Mouse (Mus musculus): Measurements from ENCODE around the gene Usp16. TPM values are rescaled to one million over a fixed set of nuclear protein-coding genes. Genes with fewer than 3 reads are reported as not detected.
"Not testable (repeated sequence)": the region's sequence is repeated elsewhere in the genome, so short reads cannot be mapped to it uniquely, and the experiment has no call there.

Gene Usp16
- polyA plus RNA-seq, 1 experiment from 2014 or later, result 54.1 TPM

GRCm38 (mm10) chr16:87458752-87459151 lies 4.2 kb downstream of the Usp16 start:
- Histone ChIP-seq H3K27ac (no peak overlapping the region), H3K27me3 (ENCODE audit: insufficient read depth, low read length) (no peaks in the 10 kb centered on the region), H3K9me3 (replicated peaks; ENCODE audit: low read length) (no peaks in the 10 kb centered on the region), H3K9ac (ENCODE audit: low read depth, low read length) (no peak overlapping the region), H3K36me3 (ENCODE audit: insufficient read depth, low read length) (peaks cover 11% of the 10 kb centered on the region), H3K4me1 (replicated peaks; ENCODE audit: insufficient read depth, low read length) (peaks cover 8% of the 10 kb centered on the region; the same call in 1 of the 2 replicates), H3K4me3 (replicated peaks; ENCODE audit: low read depth, low read length) (no peak overlapping the region), H3K4me2 (ENCODE audit: low read length) (no peak overlapping the region)
- no peak for TF ChIP-seq CTCF (IDR thresholded peaks at IDR 0.05; ENCODE audit: low read depth)
- ATAC-seq (replicated peaks; ENCODE audit: low FRiP score, low read depth), result no peak
- 94% methylated on average over 3 of the region's 3 CpGs for WGBS
- DNase-seq (ENCODE audit: low spot score), result no peak

DNA sequence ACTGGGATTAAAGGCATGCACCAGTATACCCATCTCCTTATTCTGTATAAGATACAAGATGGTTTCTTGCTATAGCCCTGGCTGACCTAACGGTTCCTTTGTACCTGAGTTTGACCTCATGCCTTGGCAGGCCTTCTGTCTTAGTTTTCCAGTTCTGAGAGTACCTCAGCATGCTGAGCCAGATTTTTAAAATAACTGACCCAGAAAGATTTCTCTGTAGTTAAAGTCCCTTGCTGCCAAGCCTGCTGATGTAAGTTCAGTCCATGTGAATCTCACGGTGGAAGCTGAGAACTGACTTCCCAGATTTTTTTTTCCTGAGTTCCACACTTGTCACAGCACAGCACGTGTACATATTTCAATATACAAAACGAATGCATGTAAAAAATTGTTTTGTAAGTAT lies 16.1 kb downstream of the Usp16 start:
- Histone ChIP-seq H3K27ac (no peak overlapping the region), H3K4me3 (replicated peaks; ENCODE audit: low read depth, low read length) (no peak overlapping the region), H3K36me3 (ENCODE audit: insufficient read depth, low read length) (peaks cover 63% of the 10 kb centered on the region), H3K9ac (ENCODE audit: low read depth, low read length) (no peak overlapping the region), H3K9me3 (replicated peaks; ENCODE audit: low read length) (no peaks in the 10 kb centered on the region), H3K27me3 (ENCODE audit: insufficient read depth, low read length) (no peaks in the 10 kb centered on the region), H3K4me2 (ENCODE audit: low read length) (no peak overlapping the region), H3K4me1 (replicated peaks; ENCODE audit: insufficient read depth, low read length) (no peaks in the 10 kb centered on the region)
- 94% methylated on average over 4 of the region's 4 CpGs for WGBS
- no peak for TF ChIP-seq CTCF (IDR thresholded peaks at IDR 0.05; ENCODE audit: low read depth)
- ATAC-seq (replicated peaks; ENCODE audit: low FRiP score, low read depth) (no peak), DNase-seq (ENCODE audit: low spot score) (no peak)

GRCm38 (mm10) chr16:87484367-87484766 lies 29.9 kb downstream of the Usp16 start:
- Histone ChIP-seq H3K4me3 (replicated peaks; ENCODE audit: low read depth, low read length) (no peak overlapping the region), H3K9me3 (replicated peaks; ENCODE audit: low read length) (no peaks in the 10 kb centered on the region), H3K4me2 (ENCODE audit: low read length) (no peak overlapping the region), H3K27ac (no peak overlapping the region), H3K4me1 (replicated peaks; ENCODE audit: insufficient read depth, low read length) (no peaks in the 10 kb centered on the region), H3K9ac (ENCODE audit: low read depth, low read length) (no peak overlapping the region), H3K27me3 (ENCODE audit: insufficient read depth, low read length) (no peaks in the 10 kb centered on the region), H3K36me3 (ENCODE audit: insufficient read depth, low read length) (peaks cover 53% of the 10 kb centered on the region)
- ATAC-seq (replicated peaks; ENCODE audit: low FRiP score, low read depth) (no peak), DNase-seq (ENCODE audit: low spot score) (no peak)
- no peak for TF ChIP-seq CTCF (IDR thresholded peaks at IDR 0.05; ENCODE audit: low read depth)
- WGBS, result 81% methylated on average over 5 of the region's 5 CpGs

DNA sequence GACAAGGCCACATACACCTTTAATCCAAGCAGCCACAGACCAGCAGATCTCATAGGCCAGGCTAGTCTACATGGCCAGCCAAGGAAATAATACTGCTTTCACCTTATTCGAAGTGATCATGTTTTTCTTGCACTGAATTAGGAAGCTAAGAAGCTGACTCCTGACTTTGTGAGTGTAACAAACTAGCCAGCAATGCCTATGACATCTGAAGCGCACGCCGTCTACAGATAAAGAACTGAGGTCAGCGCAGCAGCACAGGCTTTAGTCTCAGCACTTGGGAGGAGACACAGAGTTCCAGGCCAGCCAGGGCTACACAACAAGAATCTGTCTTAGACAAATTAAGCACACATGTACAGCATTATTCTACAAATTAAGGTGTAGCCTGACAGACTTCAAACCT lies 32.2 kb downstream of the Usp16 start:
- Histone ChIP-seq H3K4me1 (replicated peaks; ENCODE audit: insufficient read depth, low read length) (no peaks in the 10 kb centered on the region), H3K36me3 (ENCODE audit: insufficient read depth, low read length) (peaks cover 69% of the 10 kb centered on the region), H3K4me3 (replicated peaks; ENCODE audit: low read depth, low read length) (no peak overlapping the region), H3K9me3 (replicated peaks; ENCODE audit: low read length) (no peaks in the 10 kb centered on the region), H3K27ac (no peak overlapping the region), H3K27me3 (ENCODE audit: insufficient read depth, low read length) (no peaks in the 10 kb centered on the region), H3K9ac (ENCODE audit: low read depth, low read length) (no peak overlapping the region), H3K4me2 (ENCODE audit: low read length) (no peak overlapping the region)
- no peak for ATAC-seq (replicated peaks; ENCODE audit: low FRiP score, low read depth)
- 97% methylated on average over 5 of the region's 5 CpGs for WGBS
- DNase-seq (ENCODE audit: low spot score), result no peak
- TF ChIP-seq CTCF (IDR thresholded peaks at IDR 0.05; ENCODE audit: low read depth), result no peak

- no peak for DNase-seq (ENCODE audit: low spot score)
- Histone ChIP-seq H3K4me2 (ENCODE audit: low read length) (no peak overlapping the region), H3K27ac (no peak overlapping the region), H3K4me3 (replicated peaks; ENCODE audit: low read depth, low read length) (no peak overlapping the region), H3K36me3 (ENCODE audit: insufficient read depth, low read length) (peaks cover 75% of the 10 kb centered on the region), H3K27me3 (ENCODE audit: insufficient read depth, low read length) (no peaks in the 10 kb centered on the region), H3K4me1 (replicated peaks; ENCODE audit: insufficient read depth, low read length) (no peaks in the 10 kb centered on the region), H3K9ac (ENCODE audit: low read depth, low read length) (no peak overlapping the region), H3K9me3 (replicated peaks; ENCODE audit: low read length) (no peaks in the 10 kb centered on the region)
- no peak for ATAC-seq (replicated peaks; ENCODE audit: low FRiP score, low read depth)
- WGBS, result 73% methylated on average over 2 of the region's 2 CpGs
- TF ChIP-seq CTCF (IDR thresholded peaks at IDR 0.05; ENCODE audit: low read depth), result no peak
Measured at GRCm38 (mm10) chr16:87488605-87489004, 34.1 kb downstream of the Usp16 start.

GRCm38 (mm10) chr16:87492191-87492792 lies 37.8 kb downstream of the Usp16 start:
- H3K4me1 ChIP-seq (replicated peaks; ENCODE audit: insufficient read depth, low read length); H3K27me3 ChIP-seq (ENCODE audit: insufficient read depth, low read length); H3K9me3 ChIP-seq (replicated peaks; ENCODE audit: low read length); H3K9ac ChIP-seq (ENCODE audit: low read depth, low read length); H3K27ac ChIP-seq; DNase-seq (ENCODE audit: low spot score); H3K4me2 ChIP-seq (ENCODE audit: low read length); H3K4me3 ChIP-seq (replicated peaks; ENCODE audit: low read depth, low read length); ATAC-seq (replicated peaks; ENCODE audit: low FRiP score, low read depth): not testable (repeated sequence)
- WGBS, result 94% methylated on average over 12 of the region's 12 CpGs
- H3K36me3 ChIP-seq (ENCODE audit: insufficient read depth, low read length), result peaks cover 43% of the 10 kb centered on the region
